Mouse (Mus musculus): ENCODE measurements around the gene Tarbp2. TPM values are rescaled to one million over a fixed set of nuclear protein-coding genes. Genes with fewer than 3 reads are reported as not detected.

Tarbp2 gene
- 72.6 and 84.8 TPM in 2 replicates for polyA plus RNA-seq (2012; rRNA removed)

GRCm38 (mm10) chr15:102517976-102518858 is at the start of gene Tarbp2:
Gene Tarbp2 (plus strand): TSS chr15:102518192.

GRCm38 (mm10) chr15:102470183-102470604 is 47.8 kb upstream of the Tarbp2 start, which contains the start of gene Pcbp2:
Gene Pcbp2 (plus strand): TSS chr15:102470539.

GRCm38 (mm10) chr15:102503447-102503846 is 14.5 kb upstream of the Tarbp2 start, which contains the start of gene Gm10337:
Gene Gm10337 (plus strand): TSS chr15:102503722.

GRCm38 (mm10) chr15:102516728-102517404 is 1.1 kb upstream of the Tarbp2 start, which contains the start of gene Map3k12:
Gene Map3k12 (minus strand): TSS chr15:102517064.

GRCm38 (mm10) chr15:102524892-102525485 is 7.0 kb downstream of the Tarbp2 start, which contains the start of gene Npff:
Gene Npff (minus strand): TSS chr15:102524942.

Other genes starting within 250 kb of the Tarbp2 start
- 0.08 and 0.09 TPM in 2 replicates for gene Gm9918, start 247.6 kb upstream of the Tarbp2 start, polyA plus RNA-seq (2012; rRNA removed)
- gene Mfsd5, start 238.7 kb upstream of the Tarbp2 start, polyA plus RNA-seq (2012; rRNA removed) = 79.3 and 113 TPM in 2 replicates
- 6.9 and 7.9 TPM in 2 replicates for gene Espl1, start 221.9 kb upstream of the Tarbp2 start, polyA plus RNA-seq (2012; rRNA removed)
- gene Pfdn5, start 192.1 kb upstream of the Tarbp2 start, polyA plus RNA-seq (2012; rRNA removed) = 37.2 and 55.3 TPM in 2 replicates
- gene Myg1, start 186.5 kb upstream of the Tarbp2 start, polyA plus RNA-seq (2012; rRNA removed) = 48.5 and 54.2 TPM in 2 replicates
- 33.2 and 35.7 TPM in 2 replicates for gene Aaas, start 167.4 kb upstream of the Tarbp2 start, polyA plus RNA-seq (2012; rRNA removed)
- 0.15 and 0.23 TPM in 2 replicates for gene Sp7, start 151.0 kb upstream of the Tarbp2 start, polyA plus RNA-seq (2012; rRNA removed)
- 14.2 and 15.0 TPM in 2 replicates for gene Sp1, start 112.0 kb upstream of the Tarbp2 start, polyA plus RNA-seq (2012; rRNA removed)
- gene Amhr2, start 72.8 kb upstream of the Tarbp2 start, polyA plus RNA-seq (2012; rRNA removed) = 4.2 and 14.1 TPM in 2 replicates
- gene Prr13, start 59.2 kb upstream of the Tarbp2 start, polyA plus RNA-seq (2012; rRNA removed) = 483 and 710 TPM in 2 replicates
- gene Pcbp2, start 47.7 kb upstream of the Tarbp2 start, polyA plus RNA-seq (2012; rRNA removed) = 357 and 368 TPM in 2 replicates
- gene Gm10337, start 14.5 kb upstream of the Tarbp2 start, polyA plus RNA-seq (2012; rRNA removed) = not detected in 2 replicates
- 3.6 and 5.4 TPM in 2 replicates for gene Map3k12, start 1.1 kb upstream of the Tarbp2 start, polyA plus RNA-seq (2012; rRNA removed)
- 3.3 and 3.7 TPM in 2 replicates for gene Npff, start 6.8 kb downstream of the Tarbp2 start, polyA plus RNA-seq (2012; rRNA removed)
- 0.14 TPM in 1 of 2 replicates, not detected in the other for gene Gm28047, start 106.9 kb downstream of the Tarbp2 start, polyA plus RNA-seq (2012; rRNA removed)
- gene Atf7, start 107.3 kb downstream of the Tarbp2 start, polyA plus RNA-seq (2012; rRNA removed) = 37.3 and 48.6 TPM in 2 replicates
- gene Atp5g2, start 154.2 kb downstream of the Tarbp2 start, polyA plus RNA-seq (2012; rRNA removed) = 491 and 570 TPM in 2 replicates
- gene Calcoco1, start 204.0 kb downstream of the Tarbp2 start, polyA plus RNA-seq (2012; rRNA removed) = 26.0 and 26.5 TPM in 2 replicates

All from colon, adult 2 months (tissue).